Mouse (Mus musculus) embryonic fibroblast, embryonic 13.5 days (primary cell): ENCODE measurements around the gene Il18bp. TPM values are rescaled to one million over a fixed set of nuclear protein-coding genes. Genes with fewer than 3 reads are reported as not detected.

Experiments used
- H3K27ac ChIP-seq: 2 replicates; pipeline ENCODE4 v1.5.1; 2012; ENCODE audit warnings: low read length, control low read depth, inconsistent platforms; ENCODE audit not compliant: insufficient read depth
- H3K4me1 ChIP-seq: 2 replicates; pipeline ENCODE4 v1.6.1; 2011; ENCODE audit warnings: low read length; ENCODE audit not compliant: control insufficient read depth, insufficient read depth
- H3K4me3 ChIP-seq: 2 replicates; pipeline ENCODE4 v1.5.1; 2011; ENCODE audit warnings: mild to moderate bottlenecking, control low read depth, low read length; ENCODE audit not compliant: insufficient read depth
- CTCF ChIP-seq: IDR thresholded peaks from 2 replicates; pipeline ENCODE4 v1.5.1; 2011; ENCODE audit warnings: mild to moderate bottlenecking, control low read depth, low read length, moderate library complexity, borderline replicate concordance; ENCODE audit not compliant: insufficient read depth
- POLR2A ChIP-seq: IDR thresholded peaks from 2 replicates; pipeline ENCODE4 v1.6.1; 2011; ENCODE audit warnings: low read depth, mild to moderate bottlenecking, control low read depth, low read length, moderate library complexity
- polyA plus RNA-seq: library from polyadenylated mRNA; stranded (reverse); fragments of >200 nt; gene quantifications from 2 replicates; pipeline ENCODE4 v1.2.4, GENCODE M21; 2011; ENCODE audit warnings: low read depth; ENCODE audit not compliant: missing spikeins, insufficient read length

The Il18bp gene
- polyA plus RNA-seq, 1 experiment = 6.3 TPM

DNA sequence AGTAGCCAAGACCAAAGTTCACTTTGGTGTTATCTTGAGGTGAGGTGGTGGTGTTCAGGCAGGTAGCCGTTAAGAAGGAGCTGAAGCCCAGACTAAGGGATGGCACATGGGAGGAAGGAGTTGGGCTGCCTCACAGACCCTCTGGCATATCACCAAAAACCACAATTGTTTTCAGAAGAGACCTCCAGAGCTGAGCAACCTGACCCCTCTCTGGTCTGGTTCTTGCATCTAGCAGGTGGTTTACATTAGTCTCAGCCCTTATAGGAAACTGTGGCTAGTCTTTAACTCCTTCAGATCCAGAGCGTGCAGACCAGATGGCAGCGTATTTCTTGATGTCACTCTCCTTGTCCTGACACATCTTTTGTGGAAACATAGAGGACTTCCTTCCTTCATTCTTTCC lies 44.8 kb downstream of the Il18bp start:
- peak overlapping the region; percentile 99 for H3K27ac ChIP-seq
- no peak for TF ChIP-seq POLR2A
- TF ChIP-seq CTCF = no peak
- H3K4me3 ChIP-seq = no peak overlapping the region
- H3K4me1 ChIP-seq = peaks cover 15% of the 10 kb centered on the region

DNA sequence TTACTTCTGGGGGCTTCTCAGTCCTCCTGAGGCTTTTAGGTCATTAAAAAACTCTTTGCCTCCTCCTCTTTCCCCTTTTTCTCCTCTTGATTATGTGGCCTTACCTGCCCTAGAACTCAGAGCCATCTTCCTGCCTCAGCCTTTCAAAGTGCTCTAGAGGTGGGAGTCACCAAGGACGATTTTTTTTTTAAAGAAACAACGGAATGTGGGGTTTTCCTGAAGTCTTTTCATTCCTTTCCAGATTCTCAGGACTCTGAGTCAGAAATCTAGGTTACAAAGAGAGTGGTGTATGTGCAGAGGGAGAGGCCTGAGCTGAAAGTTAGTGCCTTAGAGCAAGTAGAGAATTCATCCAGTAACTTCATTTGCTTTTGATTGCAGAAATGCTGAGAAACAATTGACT lies 46.8 kb downstream of the Il18bp start:
- Histone ChIP-seq H3K4me1 (peaks cover 25% of the 10 kb centered on the region), H3K4me3 (peak overlapping the region; percentile 68), H3K27ac (peak overlapping the region; percentile 99)
- TF ChIP-seq POLR2A (peak; percentile 15; the same call in 1 of the 2 replicates), CTCF (no peak)

DNA sequence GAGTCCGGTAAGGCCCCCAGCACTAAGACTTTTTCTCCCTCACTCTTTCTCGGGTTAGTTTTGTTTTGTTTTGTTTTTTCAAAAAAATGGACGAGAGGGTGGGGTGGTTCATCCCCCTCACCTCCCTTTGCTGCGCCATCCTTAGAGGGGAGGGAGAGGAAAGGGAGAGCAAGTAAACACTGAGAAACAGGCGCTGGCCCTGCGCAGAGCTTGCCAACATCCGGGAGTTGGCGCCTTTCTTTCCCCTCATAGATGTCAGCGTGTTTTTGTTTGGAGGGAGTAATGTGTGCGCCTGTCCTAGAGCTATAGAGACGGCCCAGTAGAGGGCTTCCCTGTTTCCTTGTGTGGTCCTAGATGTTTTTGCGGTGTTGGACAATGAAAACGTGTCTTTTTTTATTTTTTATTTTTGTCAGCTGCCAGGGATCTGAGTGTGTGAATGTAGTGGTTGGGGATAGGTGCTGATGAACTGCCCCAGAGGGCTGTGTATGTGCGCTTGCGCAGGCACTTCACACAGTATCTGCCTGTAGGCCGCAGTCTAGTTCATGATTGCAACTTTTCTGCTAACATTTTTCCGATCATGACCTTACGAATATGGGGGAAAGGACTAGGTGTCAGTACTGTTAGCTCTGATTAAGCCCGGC lies 47.5 kb downstream of the Il18bp start:
- H3K4me3 ChIP-seq = peak overlapping the region; percentile 68
- peak overlapping the region; percentile 99 for H3K27ac ChIP-seq
- peaks cover 27% of the 10 kb centered on the region for H3K4me1 ChIP-seq
- TF ChIP-seq POLR2A (peak; percentile 3; the same call in 1 of the 2 replicates), CTCF (no peak)

DNA sequence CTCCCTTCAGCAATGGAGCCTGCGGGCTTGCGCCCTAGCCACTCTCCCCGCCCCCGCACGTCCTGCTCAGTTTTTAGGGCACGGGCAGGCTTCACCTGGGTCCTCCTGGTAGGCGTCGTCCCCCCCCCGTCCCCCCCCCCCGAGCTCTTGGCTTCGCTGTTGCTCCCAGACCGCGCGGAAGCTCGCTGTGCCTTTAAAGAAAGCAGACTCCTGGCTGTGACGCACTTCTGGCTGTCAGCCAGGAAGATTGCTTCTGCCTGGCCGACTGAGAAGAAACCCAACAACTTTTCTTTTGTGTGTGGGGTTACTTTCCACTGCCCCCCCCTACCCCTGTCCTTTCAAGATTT lies 48.1 kb downstream of the Il18bp start:
- no peak for TF ChIP-seq CTCF
- no peak; the same call in 1 of the 2 replicates for TF ChIP-seq POLR2A
- Histone ChIP-seq H3K4me1 (peaks cover 26% of the 10 kb centered on the region), H3K4me3 (peak overlapping the region; percentile 68), H3K27ac (peak overlapping the region; percentile 99)

DNA sequence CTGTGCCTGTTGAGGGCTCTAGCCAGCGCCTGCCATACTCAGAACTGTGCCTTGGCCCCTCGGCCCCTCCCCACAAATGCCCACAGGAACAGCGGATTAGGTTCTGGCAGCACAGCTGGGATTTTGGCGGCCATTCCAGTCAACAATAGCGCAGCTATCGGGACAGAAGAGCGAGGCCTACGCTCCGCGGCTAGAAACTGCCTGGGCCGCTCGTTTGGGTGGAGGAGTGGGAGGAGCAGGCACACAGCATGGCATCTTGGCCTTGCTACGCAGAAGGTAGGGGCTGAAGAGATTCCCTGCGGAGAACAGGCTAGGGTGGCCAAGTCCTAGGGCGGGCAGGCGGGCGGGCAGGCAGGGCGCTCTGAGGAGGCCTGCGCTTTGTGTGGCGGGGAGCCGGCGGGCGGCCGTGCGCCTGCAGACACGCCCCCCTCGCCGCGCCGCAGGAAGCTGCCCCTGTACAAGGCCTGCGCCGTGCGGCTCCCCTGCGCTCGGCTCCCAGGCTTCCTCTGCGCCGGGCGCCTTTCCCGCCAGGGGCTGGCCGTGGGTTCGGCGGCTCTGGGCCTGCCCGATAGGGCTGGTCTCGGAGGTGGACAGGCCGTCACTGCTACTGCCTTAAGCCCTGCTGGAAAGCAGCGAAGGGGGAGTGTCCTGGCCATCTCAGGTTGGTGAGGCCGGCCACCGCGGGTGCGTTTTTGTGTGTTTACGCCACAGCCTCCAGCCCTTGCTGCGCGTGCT lies 48.6 kb downstream of the Il18bp start:
- Histone ChIP-seq H3K4me1 (peaks cover 22% of the 10 kb centered on the region), H3K27ac (peak overlapping the region; percentile 99), H3K4me3 (peak overlapping the region; percentile 68)
- TF ChIP-seq POLR2A (peak; percentile 68), CTCF (no peak)

DNA sequence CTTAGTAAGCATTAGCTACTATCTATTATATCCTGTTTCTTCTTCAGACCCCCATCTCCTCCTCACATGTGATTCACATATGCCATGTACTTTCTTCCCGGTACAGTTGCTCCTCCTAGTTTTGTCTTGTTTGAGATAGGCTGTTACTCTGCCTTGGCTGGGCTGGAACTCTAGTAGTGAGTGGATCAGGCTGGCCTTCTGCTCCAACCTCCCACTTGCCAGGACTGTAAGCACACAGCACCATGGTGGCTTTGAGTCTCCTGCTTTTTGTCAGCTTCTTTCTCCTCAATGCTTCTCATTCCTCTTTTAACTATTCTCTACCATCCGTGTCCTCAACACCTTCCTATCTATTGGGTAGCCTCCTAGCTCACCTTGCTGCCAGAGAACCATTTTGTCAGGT lies 49.7 kb downstream of the Il18bp start:
- no peak overlapping the region for H3K4me3 ChIP-seq
- no peak overlapping the region for H3K27ac ChIP-seq
- TF ChIP-seq POLR2A (no peak), CTCF (no peak)
- peaks cover 28% of the 10 kb centered on the region for H3K4me1 ChIP-seq

DNA sequence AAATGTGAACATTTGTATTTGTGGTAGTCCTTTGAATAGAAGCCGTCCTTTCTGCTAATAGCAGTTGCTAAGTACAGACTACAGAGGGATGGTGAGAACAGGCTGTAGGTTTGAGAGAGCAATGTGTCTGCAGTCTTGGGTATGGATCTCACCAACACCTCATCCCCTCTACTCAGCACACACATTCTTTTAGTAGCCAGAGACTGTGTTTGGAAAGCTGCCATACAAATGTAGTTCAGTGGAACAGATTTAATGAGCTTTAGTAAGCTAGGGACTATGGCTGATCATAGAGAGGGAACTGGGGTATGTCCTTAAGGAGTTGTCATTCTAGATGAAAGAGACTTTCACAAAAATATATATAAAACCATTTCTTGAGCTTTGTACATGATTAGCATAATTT lies 51.2 kb downstream of the Il18bp start:
- peaks cover 20% of the 10 kb centered on the region for H3K4me1 ChIP-seq

DNA sequence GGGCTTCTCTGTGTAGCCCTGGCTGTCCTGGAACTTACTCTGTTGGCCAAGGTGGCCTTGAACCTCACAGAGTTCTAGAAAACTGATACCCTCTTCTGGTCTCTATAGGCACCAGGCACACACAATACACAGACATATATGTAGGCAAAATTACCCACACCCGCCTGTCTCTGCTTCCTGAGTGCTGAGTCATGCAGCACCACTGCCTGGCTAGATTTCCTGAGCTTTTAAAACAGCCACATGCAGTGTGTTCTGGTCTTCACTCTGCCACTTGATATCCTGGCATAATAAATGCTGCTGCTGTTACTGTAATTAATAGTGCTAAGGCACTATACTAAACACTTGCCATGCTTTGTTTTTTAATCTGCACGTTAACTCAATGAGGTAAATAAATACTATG lies 52.9 kb downstream of the Il18bp start:
- H3K4me1 ChIP-seq = peaks cover 20% of the 10 kb centered on the region
- TF ChIP-seq POLR2A (no peak), CTCF (no peak)

More for the DNA sequence above, 51.2 kb downstream of the Il18bp start:
- no peak overlapping the region for H3K4me3 ChIP-seq
- no peak overlapping the region for H3K27ac ChIP-seq
- TF ChIP-seq CTCF (no peak), POLR2A (no peak)

More for the DNA sequence above, 52.9 kb downstream of the Il18bp start:
- no peak overlapping the region for H3K27ac ChIP-seq
- no peak overlapping the region for H3K4me3 ChIP-seq

Other genes starting within 250 kb of the Il18bp start
- not detected in 2 replicates for gene Phox2a, start 200.4 kb downstream of the Il18bp start, polyA plus RNA-seq
- 61.7 and 73.8 TPM in 2 replicates for gene Inppl1, start 180.5 kb downstream of the Il18bp start, polyA plus RNA-seq
- 0.74 TPM in 1 of 2 replicates, not detected in the other for gene Folr2, start 161.5 kb downstream of the Il18bp start, polyA plus RNA-seq
- 43.2 and 47.1 TPM in 2 replicates for gene Anapc15, start 155.0 kb downstream of the Il18bp start, polyA plus RNA-seq
- 0.56 and 1.5 TPM in 2 replicates for gene Folr1, start 147.9 kb downstream of the Il18bp start, polyA plus RNA-seq
- gene Lamtor1, start 112.8 kb downstream of the Il18bp start, polyA plus RNA-seq = 132 and 151 TPM in 2 replicates
- gene Tomt, start 112.3 kb downstream of the Il18bp start, polyA plus RNA-seq = not detected in 2 replicates
- gene Lrrc51, start 84.8 kb downstream of the Il18bp start, polyA plus RNA-seq = 5.8 and 6.0 TPM in 2 replicates
- 110 and 128 TPM in 2 replicates for gene Numa1, start 84.6 kb downstream of the Il18bp start, polyA plus RNA-seq
- 44.9 and 48.4 TPM in 2 replicates for gene Rnf121, start 46.8 kb upstream of the Il18bp start, polyA plus RNA-seq
- 10.7 and 18.4 TPM in 2 replicates for gene Xndc1, start 46.8 kb upstream of the Il18bp start, polyA plus RNA-seq
- 0.37 and 0.93 TPM in 2 replicates for gene Xntrpc, start 47.0 kb upstream of the Il18bp start, polyA plus RNA-seq
- gene Trpc2, start 64.4 kb upstream of the Il18bp start, polyA plus RNA-seq = not detected in 2 replicates
- not detected in 2 replicates for gene Art1, start 83.1 kb upstream of the Il18bp start, polyA plus RNA-seq
- gene Art5, start 90.8 kb upstream of the Il18bp start, polyA plus RNA-seq = 0.72 TPM in 1 of 2 replicates, not detected in the other
- not detected in 2 replicates for gene Chrna10, start 98.1 kb upstream of the Il18bp start, polyA plus RNA-seq
- 79.6 and 80.3 TPM in 2 replicates for gene Nup98, start 191.5 kb upstream of the Il18bp start, polyA plus RNA-seq
- gene Pgap2, start 191.5 kb upstream of the Il18bp start, polyA plus RNA-seq = 50.4 and 70.0 TPM in 2 replicates
- 63.8 and 66.2 TPM in 2 replicates for gene Rhog, start 237.4 kb upstream of the Il18bp start, polyA plus RNA-seq
- 20.5 and 27.6 TPM in 2 replicates for gene Stim1, start 249.1 kb upstream of the Il18bp start, polyA plus RNA-seq